Mouse (Mus musculus) neural tube, embryonic 14.5 days (tissue): ENCODE data around the gene Tmtc2. TPM values are rescaled to one million over a fixed set of nuclear protein-coding genes. Genes with fewer than 3 reads are reported as not detected.

ENCODE experiments used
- ATAC-seq: fragments of 200-750 bp; cut with Nextera tagmentation; 2 replicates; pipeline ENCODE4 v1.8.0; 2017; ENCODE audit warnings: low read depth, mild to moderate bottlenecking, moderate TSS enrichment, moderate library complexity
- H3K27ac ChIP-seq: fragments of 300-500 bp; sonication (generic); 2 replicates; pipeline ENCODE4 v1.5.1; 2014; ENCODE audit warnings: low read depth, mild to moderate bottlenecking, control low read depth, low read length, moderate library complexity, mixed read lengths
- H3K27me3 ChIP-seq: fragments of 300-500 bp; sonication (generic); 2 replicates; pipeline ENCODE4 v1.6.1; 2014; ENCODE audit warnings: low read length; ENCODE audit not compliant: control insufficient read depth, insufficient read depth
- H3K36me3 ChIP-seq: fragments of 300-500 bp; sonication (generic); 2 replicates; pipeline ENCODE4 v1.6.1; 2014; ENCODE audit warnings: low read length, mixed read lengths; ENCODE audit not compliant: control insufficient read depth, insufficient read depth
- H3K4me1 ChIP-seq: fragments of 300-500 bp; sonication (generic); 2 replicates; pipeline ENCODE4 v1.6.1; 2014; ENCODE audit warnings: low read length; ENCODE audit not compliant: control insufficient read depth, insufficient read depth
- H3K4me2 ChIP-seq: fragments of 300-500 bp; sonication (generic); 2 replicates; pipeline ENCODE4 v1.6.1; 2014; ENCODE audit warnings: mild to moderate bottlenecking, low read depth, low read length, control low read depth
- H3K4me3 ChIP-seq: fragments of 300-500 bp; sonication (generic); 2 replicates; pipeline ENCODE4 v1.5.1; 2014; ENCODE audit warnings: low read depth, low read length, control low read depth, mixed read lengths
- H3K9ac ChIP-seq: fragments of 300-500 bp; sonication (generic); replicated peaks from 2 replicates; pipeline ENCODE4 v1.6.1; 2014; ENCODE audit warnings: low read depth, mild to moderate bottlenecking, control low read depth, low read length, mixed read lengths
- H3K9me3 ChIP-seq: fragments of 300-500 bp; sonication (generic); 2 replicates; pipeline ENCODE4 v1.6.1; 2016; ENCODE audit warnings: low read length; ENCODE audit not compliant: control insufficient read depth
- WGBS: fragments of 180-500 bp; shearing (Covaris S2); extraction: QIAGEN DNeasy Blood & Tissue Kit; methylation state at CpG from one replicate; pipeline ENCODE4 v1.1.7; 2014; 5-methylcytosine and 5-hydroxymethylcytosine counted together
- polyA plus RNA-seq: library from polyadenylated mRNA; unstranded; fragments of >200 nt; fragmentation: Nextera tagmentation; extraction: Ambion mirVana; gene quantifications from 2 replicates; pipeline ENCODE4 v1.2.1, GENCODE M21; 2014

Tmtc2 gene
- polyA plus RNA-seq, 1 experiment from 2014 or later, result 9.2 TPM

- no peaks in the 10 kb centered on the region for H3K4me1 ChIP-seq
- H3K4me3 ChIP-seq, result no peak overlapping the region
- H3K9ac ChIP-seq, result no peak overlapping the region
- no peaks in the 10 kb centered on the region for H3K36me3 ChIP-seq
- H3K9me3 ChIP-seq, result no peaks in the 10 kb centered on the region
- 99% methylated on average over 2 of the region's 2 CpGs for WGBS
- no peak overlapping the region for H3K27ac ChIP-seq
- no peaks in the 10 kb centered on the region for H3K27me3 ChIP-seq
- H3K4me2 ChIP-seq, result no peak overlapping the region
- ATAC-seq, result no peak
These were observed 382.2 kb downstream of the Tmtc2 start for GRCm38 (mm10) chr10:105192071-105192470.

DNA sequence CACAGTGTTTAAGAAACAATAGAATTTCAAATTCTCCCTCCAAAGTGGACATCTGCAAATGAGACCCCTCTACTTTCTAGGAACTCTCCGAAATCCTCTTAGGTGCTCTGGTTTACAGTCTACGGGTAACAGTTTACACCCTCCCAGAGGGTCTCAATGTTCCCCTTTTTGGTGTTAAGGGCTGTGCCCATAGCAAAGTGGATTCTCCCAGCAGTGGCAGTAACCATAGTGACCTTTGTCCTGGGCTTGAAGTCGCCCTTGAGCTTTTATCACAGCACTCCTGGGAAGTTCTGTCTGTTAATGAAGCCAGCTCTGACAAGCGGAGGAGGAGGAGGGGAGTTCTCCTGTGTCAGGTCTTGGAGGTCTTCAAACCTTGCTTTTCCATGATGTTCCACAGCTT, 384.5 kb downstream of the Tmtc2 start:
- Histone ChIP-seq H3K36me3 (no peaks in the 10 kb centered on the region), H3K9ac (no peak overlapping the region), H3K4me2 (no peak overlapping the region), H3K4me1 (no peaks in the 10 kb centered on the region), H3K9me3 (no peaks in the 10 kb centered on the region), H3K27ac (no peak overlapping the region), H3K27me3 (no peaks in the 10 kb centered on the region), H3K4me3 (no peak overlapping the region)
- ATAC-seq, result no peak
- WGBS, result 55% methylated on average over 4 of the region's 4 CpGs

- Histone ChIP-seq H3K27ac (no peak overlapping the region), H3K4me2 (no peak overlapping the region), H3K4me3 (no peak overlapping the region), H3K36me3 (no peaks in the 10 kb centered on the region), H3K27me3 (no peaks in the 10 kb centered on the region), H3K4me1 (no peaks in the 10 kb centered on the region), H3K9ac (no peak overlapping the region), H3K9me3 (no peaks in the 10 kb centered on the region)
- ATAC-seq, result no peak
- WGBS, result 88% methylated on average over 5 of the region's 5 CpGs
These were observed 387.6 kb downstream of the Tmtc2 start for GRCm38 (mm10) chr10:105186636-105187035.

- no peak for ATAC-seq
- Histone ChIP-seq H3K36me3 (no peaks in the 10 kb centered on the region), H3K4me3 (no peak overlapping the region), H3K9me3 (no peaks in the 10 kb centered on the region), H3K4me2 (no peak overlapping the region), H3K27me3 (no peaks in the 10 kb centered on the region), H3K27ac (no peak overlapping the region), H3K4me1 (no peaks in the 10 kb centered on the region), H3K9ac (no peak overlapping the region)
- 87% methylated on average over 5 of the region's 5 CpGs for WGBS
These were observed 405.7 kb downstream of the Tmtc2 start for GRCm38 (mm10) chr10:105168443-105169102.

DNA sequence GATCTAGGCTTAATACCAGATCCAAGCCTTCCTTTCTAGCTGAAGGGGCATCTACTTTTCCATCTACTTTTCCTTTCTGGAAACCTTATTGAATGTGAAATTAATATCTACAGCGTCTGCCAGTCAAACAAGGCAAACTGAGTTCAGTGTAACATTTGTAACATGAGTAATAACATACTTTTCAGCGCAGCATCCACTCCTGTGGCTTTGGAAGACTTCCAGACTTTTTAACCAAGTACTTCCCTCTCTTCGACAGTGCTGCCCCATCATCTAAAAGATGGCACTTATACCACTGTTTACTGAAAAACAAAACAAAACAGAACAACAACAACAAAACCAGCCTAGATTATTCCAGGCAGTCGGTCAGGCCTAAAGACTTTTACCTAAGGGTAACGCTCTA, 409.0 kb downstream of the Tmtc2 start:
- no peak for ATAC-seq
- Histone ChIP-seq H3K4me1 (no peaks in the 10 kb centered on the region), H3K36me3 (no peaks in the 10 kb centered on the region), H3K27ac (no peak overlapping the region), H3K27me3 (no peaks in the 10 kb centered on the region), H3K4me3 (no peak overlapping the region), H3K4me2 (no peak overlapping the region), H3K9me3 (no peaks in the 10 kb centered on the region), H3K9ac (no peak overlapping the region)
- WGBS, result 89% methylated on average over 5 of the region's 5 CpGs

- Histone ChIP-seq H3K36me3 (no peaks in the 10 kb centered on the region), H3K4me1 (no peaks in the 10 kb centered on the region), H3K27ac (no peak overlapping the region), H3K27me3 (no peaks in the 10 kb centered on the region), H3K9ac (no peak overlapping the region), H3K4me2 (no peak overlapping the region), H3K9me3 (no peaks in the 10 kb centered on the region), H3K4me3 (no peak overlapping the region)
- ATAC-seq, result no peak
These were observed 420.5 kb downstream of the Tmtc2 start for GRCm38 (mm10) chr10:105153789-105154188.

DNA sequence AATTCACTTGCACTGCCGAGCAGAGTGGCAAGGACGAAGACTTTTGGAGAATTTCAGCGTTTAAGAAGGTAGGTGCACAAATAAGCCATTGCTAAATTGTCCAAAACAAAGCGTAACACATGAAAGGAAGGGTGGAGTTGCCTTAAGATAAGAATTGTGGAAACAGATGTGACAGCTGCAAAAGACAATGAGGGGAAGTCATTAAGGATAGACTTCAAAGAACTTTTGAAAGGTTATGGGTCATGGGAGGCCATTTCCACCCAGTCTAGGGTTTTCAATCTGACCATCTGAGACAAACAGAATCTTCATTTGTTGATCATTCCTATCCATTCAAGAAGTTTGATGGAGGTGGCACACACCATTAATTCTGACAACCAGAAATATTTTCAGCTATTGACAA, 429.9 kb downstream of the Tmtc2 start:
- H3K4me1 ChIP-seq, result no peaks in the 10 kb centered on the region
- H3K9ac ChIP-seq, result no peak overlapping the region
- H3K9me3 ChIP-seq, result no peaks in the 10 kb centered on the region
- no peak overlapping the region for H3K27ac ChIP-seq
- H3K27me3 ChIP-seq, result no peaks in the 10 kb centered on the region
- no peaks in the 10 kb centered on the region for H3K36me3 ChIP-seq
- 26% methylated on average over 4 of the region's 4 CpGs for WGBS
- no peak overlapping the region for H3K4me2 ChIP-seq
- H3K4me3 ChIP-seq, result no peak overlapping the region
- no peak for ATAC-seq

GRCm38 (mm10) chr10:105142201-105142600, 432.1 kb downstream of the Tmtc2 start:
- no peak overlapping the region for H3K4me3 ChIP-seq
- H3K4me2 ChIP-seq, result no peak overlapping the region
- H3K9ac ChIP-seq, result no peak overlapping the region
- no peak for ATAC-seq
- H3K4me1 ChIP-seq, result no peaks in the 10 kb centered on the region
- no peaks in the 10 kb centered on the region for H3K27me3 ChIP-seq
- H3K36me3 ChIP-seq, result no peaks in the 10 kb centered on the region
- no peak overlapping the region for H3K27ac ChIP-seq
- H3K9me3 ChIP-seq, result no peaks in the 10 kb centered on the region
- 86% methylated on average over 3 of the region's 3 CpGs for WGBS
